8 mouse cellular contexts compared by ENCODE assay signal in genomic region chr15:79777749-79778148, GRCm38 (mm10). TPM values are rescaled to one million over a fixed set of nuclear protein-coding genes. Genes with fewer than 3 reads are reported as not detected.
DNase-seq lines count a peak whose midpoint lies in the region; ATAC-seq lines count a peak whose summit lies in the region.

TSS of gene Dnal4 (minus strand) at chr15:79777849.

- no peaks in the 10 kb centered on the region for H3K36me3 ChIP-seq in intestine, embryonic 15.5 days

- no peak for ATAC-seq in intestine, embryonic 15.5 days
- ATAC-seq in monocyte, adult 5-6 weeks (replicated peaks; ENCODE audit: insufficient number of reproducible peaks, low FRiP score, low TSS enrichment, poor library complexity, severe bottlenecking) = no peak
- ATAC-seq in megakaryocyte-erythroid progenitor cell, adult 5-6 weeks (replicated peaks; ENCODE audit: low FRiP score, low TSS enrichment, poor library complexity, severe bottlenecking) = no peak

- H3K9me3 ChIP-seq in intestine, embryonic 15.5 days = no peaks in the 10 kb centered on the region

- no peak within 1 kb of the TSS for H3K4me3 ChIP-seq in intestine, embryonic 15.5 days (replicated peaks)

- no peak for DNase-seq in adrenal gland, adult 18-20 months (ENCODE audit: low spot score in 2 of 2)
- no peak for DNase-seq in adrenal gland, adult (ENCODE audit: inconsistent age in 2 of 2, low spot score in 1 of 2)
- no peak for DNase-seq in urinary bladder, adult 2 months (ENCODE audit: low spot score)
- DNase-seq in urinary bladder, postnatal 4 days (ENCODE audit: low spot score in 2 of 2) = no peak
- no peak for DNase-seq in right cerebral cortex, adult 18-20 months

- H3K9ac ChIP-seq in intestine, embryonic 15.5 days = no peak within 1 kb of the TSS

- no peak within 1 kb of the TSS for H3K4me2 ChIP-seq in intestine, embryonic 15.5 days (replicated peaks)

- peaks cover 8% of the 10 kb centered on the region for H3K4me1 ChIP-seq in intestine, embryonic 15.5 days (replicated peaks)

- H3K27me3 ChIP-seq in intestine, embryonic 15.5 days (replicated peaks) = 0 out of 2 replicates have a peak, but pooled peaks cover 4% of the 10 kb centered on the region

- no peak within 1 kb of the TSS for H3K27ac ChIP-seq in intestine, embryonic 15.5 days

RNA-seq across cellular contexts. Expression of gene Dnal4, which starts in this region (rescaled TPM):
- total RNA-seq in adrenal gland, adult 18-20 months (2021) = 10 to 100 TPM; 15.0 to 16.6 TPM
- 40.5 and 45.8 TPM in 2 replicates for polyA plus RNA-seq in urinary bladder, adult 2 months (2012; rRNA removed)
- polyA plus RNA-seq in intestine, embryonic 15.5 days (2015; fragmentation: Nextera tagmentation; extraction: Ambion mirVana) = 42.6 and 44.5 TPM in 2 replicates
- 8.3 to 15.0 TPM (median 9.1 TPM) in 3 replicates for total RNA-seq in monocyte, adult 5-6 weeks (2017)
- 13.2 and 13.5 TPM in 2 replicates for total RNA-seq in megakaryocyte-erythroid progenitor cell, adult 5-6 weeks (2014; fragmentation: Nextera tagmentation)
- total RNA-seq in megakaryocyte-erythroid progenitor cell, adult 5-6 weeks (2017) = 7.6 and 10.0 TPM in 2 replicates
